Mouse (Mus musculus) heart, embryonic 10.5 days (tissue): ENCODE data around the gene Anks1b. TPM values are rescaled to one million over a fixed set of nuclear protein-coding genes. Genes with fewer than 3 reads are reported as not detected.

Experiments used
- DNase-seq: peaks from one replicate; pipeline ENCODE4 v3.0.0-alpha.2; 2017; ENCODE audit warnings: low spot score
- H3K27ac ChIP-seq: fragments of 300-500 bp; sonication (generic); 2 replicates; pipeline ENCODE4 v1.5.1; 2016; ENCODE audit warnings: mild to moderate bottlenecking
- H3K27me3 ChIP-seq: fragments of 300-500 bp; sonication (generic); 2 replicates; pipeline ENCODE4 v1.6.1; 2016; ENCODE audit warnings: mild to moderate bottlenecking; ENCODE audit not compliant: poor library complexity, insufficient read depth, severe bottlenecking
- H3K36me3 ChIP-seq: fragments of 300-500 bp; sonication (generic); 2 replicates; pipeline ENCODE4 v1.6.1; 2016; ENCODE audit warnings: mild to moderate bottlenecking, moderate library complexity
- H3K4me1 ChIP-seq: fragments of 300-500 bp; sonication (generic); 2 replicates; pipeline ENCODE4 v1.6.1; 2016; ENCODE audit warnings: mild to moderate bottlenecking
- H3K4me3 ChIP-seq: fragments of 300-500 bp; sonication (generic); 2 replicates; pipeline ENCODE4 v1.5.1; 2016; ENCODE audit warnings: mild to moderate bottlenecking, moderate library complexity
- H3K9me3 ChIP-seq: fragments of 300-500 bp; sonication (generic); 2 replicates; pipeline ENCODE4 v1.6.1; 2016; ENCODE audit warnings: mild to moderate bottlenecking, moderate library complexity
- WGBS: fragments of 180-500 bp; shearing (Covaris S2); methylation state at CpG from one replicate; pipeline ENCODE4 v1.1.7; 2016; 5-methylcytosine and 5-hydroxymethylcytosine counted together
- polyA plus RNA-seq: library from polyadenylated mRNA; unstranded; fragments of >200 nt; fragmentation: Nextera tagmentation; extraction: Ambion mirVana; gene quantifications from 2 replicates; pipeline ENCODE4 v1.2.1, GENCODE M21; 2016

Anks1b gene
- polyA plus RNA-seq, 1 experiment from 2014 or later, result 0.05 TPM

GRCm38 (mm10) chr10:89995621-89996428, 122.5 kb downstream of the Anks1b start:
- no peak for DNase-seq
- H3K9me3 ChIP-seq, result no peaks in the 10 kb centered on the region
- H3K36me3 ChIP-seq, result no peaks in the 10 kb centered on the region
- H3K4me3 ChIP-seq, result no peak overlapping the region
- no peaks in the 10 kb centered on the region for H3K4me1 ChIP-seq
- no peak overlapping the region for H3K27ac ChIP-seq
- H3K27me3 ChIP-seq, result no peaks in the 10 kb centered on the region
- WGBS, result 63% methylated on average over 6 of the region's 6 CpGs

GRCm38 (mm10) chr10:90003980-90004729, 130.8 kb downstream of the Anks1b start:
- H3K4me3 ChIP-seq, result no peak overlapping the region
- WGBS, result 91% methylated on average over 3 of the region's 3 CpGs
- no peaks in the 10 kb centered on the region for H3K27me3 ChIP-seq
- H3K36me3 ChIP-seq, result no peaks in the 10 kb centered on the region
- H3K27ac ChIP-seq, result no peak overlapping the region
- H3K4me1 ChIP-seq, result no peaks in the 10 kb centered on the region
- DNase-seq, result no peak
- no peaks in the 10 kb centered on the region for H3K9me3 ChIP-seq

- Histone ChIP-seq H3K4me1 (no peaks in the 10 kb centered on the region), H3K27ac (no peak overlapping the region), H3K4me3 (no peak overlapping the region), H3K27me3 (no peaks in the 10 kb centered on the region), H3K9me3 (no peaks in the 10 kb centered on the region), H3K36me3 (no peaks in the 10 kb centered on the region)
- no peak for DNase-seq
- whole genome bisulfite sequencing, result 90% methylated on average over 9 of the region's 9 CpGs
Observed at GRCm38 (mm10) chr10:90004882-90005281, 131.6 kb downstream of the Anks1b start.

GRCm38 (mm10) chr10:90033037-90033436, 159.7 kb downstream of the Anks1b start:
- Histone ChIP-seq H3K36me3 (no peaks in the 10 kb centered on the region), H3K27me3 (no peaks in the 10 kb centered on the region), H3K4me1 (no peaks in the 10 kb centered on the region), H3K4me3 (no peak overlapping the region), H3K9me3 (no peaks in the 10 kb centered on the region), H3K27ac (no peak overlapping the region)
- WGBS, result 85% methylated on average over 14 of the region's 14 CpGs
- no peak for DNase-seq

- Histone ChIP-seq H3K4me3 (no peak overlapping the region), H3K36me3 (no peaks in the 10 kb centered on the region), H3K27me3 (no peaks in the 10 kb centered on the region), H3K27ac (no peak overlapping the region), H3K4me1 (no peaks in the 10 kb centered on the region), H3K9me3 (no peaks in the 10 kb centered on the region)
- no peak for DNase-seq
- 67% methylated on average over 5 of the region's 5 CpGs for WGBS
Observed at GRCm38 (mm10) chr10:90043287-90043686, 170.0 kb downstream of the Anks1b start.

GRCm38 (mm10) chr10:90043773-90044172, 170.5 kb downstream of the Anks1b start:
- Histone ChIP-seq H3K27ac (no peak overlapping the region), H3K27me3 (no peaks in the 10 kb centered on the region), H3K36me3 (no peaks in the 10 kb centered on the region), H3K4me3 (no peak overlapping the region), H3K4me1 (no peaks in the 10 kb centered on the region), H3K9me3 (no peaks in the 10 kb centered on the region)
- DNase-seq, result no peak
- WGBS, result 64% methylated on average over 2 of the region's 2 CpGs

GRCm38 (mm10) chr10:90044229-90044628, 170.9 kb downstream of the Anks1b start:
- no peaks in the 10 kb centered on the region for H3K4me1 ChIP-seq
- H3K9me3 ChIP-seq, result no peaks in the 10 kb centered on the region
- H3K27ac ChIP-seq, result no peak overlapping the region
- H3K4me3 ChIP-seq, result no peak overlapping the region
- DNase-seq, result no peak
- no peaks in the 10 kb centered on the region for H3K36me3 ChIP-seq
- 93% methylated on average over 8 of the region's 8 CpGs for WGBS
- H3K27me3 ChIP-seq, result no peaks in the 10 kb centered on the region

- Histone ChIP-seq H3K4me1 (no peaks in the 10 kb centered on the region), H3K4me3 (no peak overlapping the region), H3K9me3 (no peaks in the 10 kb centered on the region), H3K27me3 (no peaks in the 10 kb centered on the region), H3K36me3 (no peaks in the 10 kb centered on the region), H3K27ac (no peak overlapping the region)
- 51% methylated on average over 4 of the region's 4 CpGs for WGBS
- DNase-seq, result no peak
Observed at GRCm38 (mm10) chr10:90068651-90069050, 195.3 kb downstream of the Anks1b start.

GRCm38 (mm10) chr10:90077930-90078329, 204.6 kb downstream of the Anks1b start:
- no peaks in the 10 kb centered on the region for H3K9me3 ChIP-seq
- no peak overlapping the region for H3K4me3 ChIP-seq
- H3K27ac ChIP-seq, result no peak overlapping the region
- H3K27me3 ChIP-seq, result no peaks in the 10 kb centered on the region
- no peak for DNase-seq
- H3K36me3 ChIP-seq, result no peaks in the 10 kb centered on the region
- H3K4me1 ChIP-seq, result no peaks in the 10 kb centered on the region
- 85% methylated on average over 9 of the region's 9 CpGs for WGBS

- H3K27me3 ChIP-seq, result no peaks in the 10 kb centered on the region
- H3K9me3 ChIP-seq, result no peaks in the 10 kb centered on the region
- DNase-seq, result no peak
- H3K27ac ChIP-seq, result no peak overlapping the region
- H3K4me1 ChIP-seq, result no peaks in the 10 kb centered on the region
- no peak overlapping the region for H3K4me3 ChIP-seq
- WGBS, result 39% methylated on average over 3 of the region's 3 CpGs
- H3K36me3 ChIP-seq, result no peaks in the 10 kb centered on the region
Observed at GRCm38 (mm10) chr10:90081151-90081550, 207.8 kb downstream of the Anks1b start.

GRCm38 (mm10) chr10:90081630-90082029, 208.3 kb downstream of the Anks1b start:
- no peak for DNase-seq
- 20% methylated on average over 7 of the region's 7 CpGs for WGBS
- no peak overlapping the region for H3K4me3 ChIP-seq
- H3K4me1 ChIP-seq, result no peaks in the 10 kb centered on the region
- no peaks in the 10 kb centered on the region for H3K9me3 ChIP-seq
- no peaks in the 10 kb centered on the region for H3K27me3 ChIP-seq
- no peak overlapping the region for H3K27ac ChIP-seq
- H3K36me3 ChIP-seq, result no peaks in the 10 kb centered on the region

GRCm38 (mm10) chr10:90093877-90094276, 220.6 kb downstream of the Anks1b start:
- H3K9me3 ChIP-seq, result no peaks in the 10 kb centered on the region
- no peak for DNase-seq
- H3K27me3 ChIP-seq, result no peaks in the 10 kb centered on the region
- no peak overlapping the region for H3K27ac ChIP-seq
- no peak overlapping the region for H3K4me3 ChIP-seq
- 86% methylated on average over 6 of the region's 6 CpGs for WGBS
- H3K36me3 ChIP-seq, result no peaks in the 10 kb centered on the region
- no peaks in the 10 kb centered on the region for H3K4me1 ChIP-seq

- H3K9me3 ChIP-seq, result no peaks in the 10 kb centered on the region
- WGBS, result 63% methylated on average over 5 of the region's 5 CpGs
- H3K4me3 ChIP-seq, result no peak overlapping the region
- no peak overlapping the region for H3K27ac ChIP-seq
- DNase-seq, result no peak
- no peaks in the 10 kb centered on the region for H3K27me3 ChIP-seq
- no peaks in the 10 kb centered on the region for H3K36me3 ChIP-seq
- H3K4me1 ChIP-seq, result no peaks in the 10 kb centered on the region
Observed at GRCm38 (mm10) chr10:90112662-90113061, 239.4 kb downstream of the Anks1b start.
